Mouse (Mus musculus): ENCODE data around the gene Gm20388. TPM values are rescaled to one million over a fixed set of nuclear protein-coding genes. Genes with fewer than 3 reads are reported as not detected.

Gene Gm20388
- polyA plus RNA-seq, 1 experiment from 2014 or later: 12.4 TPM

GRCm38 (mm10) chr8:120558162-120558561 is 647.5 kb downstream of the Gm20388 start:
- Histone ChIP-seq H3K4me2 (ENCODE audit: low read length) (no peak overlapping the region), H3K27me3 (replicated peaks; ENCODE audit: control insufficient read depth, insufficient read depth, low read length) (no peaks in the 10 kb centered on the region), H3K4me3 (ENCODE audit: low read length) (no peak overlapping the region), H3K27ac (ENCODE audit: low read depth, low read length) (no peak overlapping the region; the same call in 1 of the 2 replicates), H3K4me1 (ENCODE audit: control insufficient read depth, insufficient read depth, low read depth, low read length) (peaks cover 73% of the 10 kb centered on the region), H3K36me3 (ENCODE audit: control insufficient read depth, insufficient read depth, low read length) (no peaks in the 10 kb centered on the region), H3K9me3 (ENCODE audit: control insufficient read depth, low read length) (no peaks in the 10 kb centered on the region), H3K9ac (ENCODE audit: low read depth, low read length) (no peak overlapping the region)
- 58% methylated on average over 4 of the region's 4 CpGs for WGBS
- ATAC-seq: no peak

- Histone ChIP-seq H3K36me3 (ENCODE audit: control insufficient read depth, insufficient read depth, low read length) (no peaks in the 10 kb centered on the region), H3K27ac (ENCODE audit: low read depth, low read length) (peak overlapping the region; percentile 57), H3K9me3 (ENCODE audit: control insufficient read depth, low read length) (no peaks in the 10 kb centered on the region), H3K4me1 (ENCODE audit: control insufficient read depth, insufficient read depth, low read depth, low read length) (peaks cover 84% of the 10 kb centered on the region), H3K4me2 (ENCODE audit: low read length) (peak overlapping the region; percentile 25), H3K4me3 (ENCODE audit: low read length) (no peak overlapping the region), H3K9ac (ENCODE audit: low read depth, low read length) (peak overlapping the region; percentile 44), H3K27me3 (replicated peaks; ENCODE audit: control insufficient read depth, insufficient read depth, low read length) (no peaks in the 10 kb centered on the region)
- WGBS: 22% methylated on average over 9 of the region's 11 CpGs
- ATAC-seq: peak; percentile 18; the same call in 1 of the 2 replicates
These were observed 649.0 kb downstream of the Gm20388 start for GRCm38 (mm10) chr8:120559654-120560053.

GRCm38 (mm10) chr8:120560535-120560934 is 649.9 kb downstream of the Gm20388 start:
- Histone ChIP-seq H3K4me2 (ENCODE audit: low read length) (no peak overlapping the region), H3K27ac (ENCODE audit: low read depth, low read length) (no peak overlapping the region), H3K9me3 (ENCODE audit: control insufficient read depth, low read length) (no peaks in the 10 kb centered on the region), H3K4me1 (ENCODE audit: control insufficient read depth, insufficient read depth, low read depth, low read length) (peaks cover 90% of the 10 kb centered on the region), H3K27me3 (replicated peaks; ENCODE audit: control insufficient read depth, insufficient read depth, low read length) (no peaks in the 10 kb centered on the region), H3K9ac (ENCODE audit: low read depth, low read length) (no peak overlapping the region), H3K4me3 (ENCODE audit: low read length) (no peak overlapping the region), H3K36me3 (ENCODE audit: control insufficient read depth, insufficient read depth, low read length) (no peaks in the 10 kb centered on the region)
- WGBS: 75% methylated on average over 5 of the region's 5 CpGs
- no peak for ATAC-seq

- Histone ChIP-seq H3K9me3 (ENCODE audit: control insufficient read depth, low read length) (no peaks in the 10 kb centered on the region), H3K4me1 (ENCODE audit: control insufficient read depth, insufficient read depth, low read depth, low read length) (peaks cover 83% of the 10 kb centered on the region), H3K4me2 (ENCODE audit: low read length) (no peak overlapping the region), H3K27me3 (replicated peaks; ENCODE audit: control insufficient read depth, insufficient read depth, low read length) (no peaks in the 10 kb centered on the region), H3K9ac (ENCODE audit: low read depth, low read length) (peak overlapping the region; percentile 8; the same call in 1 of the 2 replicates), H3K36me3 (ENCODE audit: control insufficient read depth, insufficient read depth, low read length) (no peaks in the 10 kb centered on the region; the same call in 1 of the 2 replicates), H3K27ac (ENCODE audit: low read depth, low read length) (no peak overlapping the region), H3K4me3 (ENCODE audit: low read length) (no peak overlapping the region)
- ATAC-seq: no peak
- WGBS: 82% methylated on average over 22 of the region's 22 CpGs
These were observed 651.1 kb downstream of the Gm20388 start for GRCm38 (mm10) chr8:120561539-120562435.

GRCm38 (mm10) chr8:120562680-120563347 is 652.2 kb downstream of the Gm20388 start:
- Histone ChIP-seq H3K4me2 (ENCODE audit: low read length) (0 out of 2 replicates have a peak overlapping the region, but pooled peaks have one; percentile 16), H3K9me3 (ENCODE audit: control insufficient read depth, low read length) (no peaks in the 10 kb centered on the region), H3K27ac (ENCODE audit: low read depth, low read length) (peak overlapping the region; percentile 59), H3K27me3 (replicated peaks; ENCODE audit: control insufficient read depth, insufficient read depth, low read length) (no peaks in the 10 kb centered on the region), H3K4me1 (ENCODE audit: control insufficient read depth, insufficient read depth, low read depth, low read length) (peaks cover 72% of the 10 kb centered on the region), H3K9ac (ENCODE audit: low read depth, low read length) (no peak overlapping the region; the same call in none of the 2 replicates), H3K36me3 (ENCODE audit: control insufficient read depth, insufficient read depth, low read length) (peaks cover 9% of the 10 kb centered on the region), H3K4me3 (ENCODE audit: low read length) (no peak overlapping the region)
- ATAC-seq: no peak
- WGBS: 82% methylated on average over 18 of the region's 18 CpGs

GRCm38 (mm10) chr8:120563348-120563724 is 652.7 kb downstream of the Gm20388 start:
- Histone ChIP-seq H3K4me1 (ENCODE audit: control insufficient read depth, insufficient read depth, low read depth, low read length) (peaks cover 67% of the 10 kb centered on the region), H3K9ac (ENCODE audit: low read depth, low read length) (no peak overlapping the region; the same call in 1 of the 2 replicates), H3K4me3 (ENCODE audit: low read length) (no peak overlapping the region), H3K4me2 (ENCODE audit: low read length) (0 out of 2 replicates have a peak overlapping the region, but pooled peaks have one; percentile 16), H3K27me3 (replicated peaks; ENCODE audit: control insufficient read depth, insufficient read depth, low read length) (no peaks in the 10 kb centered on the region), H3K36me3 (ENCODE audit: control insufficient read depth, insufficient read depth, low read length) (peaks cover 14% of the 10 kb centered on the region), H3K27ac (ENCODE audit: low read depth, low read length) (peak overlapping the region; percentile 59), H3K9me3 (ENCODE audit: control insufficient read depth, low read length) (no peaks in the 10 kb centered on the region)
- 0 out of 2 replicates have a peak, but pooled peaks have one; percentile 5 for ATAC-seq
- WGBS: 9% methylated on average over 8 of the region's 8 CpGs

GRCm38 (mm10) chr8:120563851-120564837 is 653.5 kb downstream of the Gm20388 start:
- 10% methylated on average over 20 of the region's 20 CpGs for WGBS
- Histone ChIP-seq H3K27ac (ENCODE audit: low read depth, low read length) (peak overlapping the region; percentile 59), H3K9ac (ENCODE audit: low read depth, low read length) (no peak overlapping the region), H3K4me1 (ENCODE audit: control insufficient read depth, insufficient read depth, low read depth, low read length) (peaks cover 63% of the 10 kb centered on the region), H3K4me2 (ENCODE audit: low read length) (peak overlapping the region; percentile 10; the same call in 1 of the 2 replicates), H3K36me3 (ENCODE audit: control insufficient read depth, insufficient read depth, low read length) (peaks cover 22% of the 10 kb centered on the region), H3K4me3 (ENCODE audit: low read length) (no peak overlapping the region), H3K27me3 (replicated peaks; ENCODE audit: control insufficient read depth, insufficient read depth, low read length) (no peaks in the 10 kb centered on the region), H3K9me3 (ENCODE audit: control insufficient read depth, low read length) (no peaks in the 10 kb centered on the region)
- peak; percentile 62 for ATAC-seq

GRCm38 (mm10) chr8:120565151-120565711 is 654.6 kb downstream of the Gm20388 start:
- Histone ChIP-seq H3K4me1 (ENCODE audit: control insufficient read depth, insufficient read depth, low read depth, low read length) (peaks cover 52% of the 10 kb centered on the region), H3K4me3 (ENCODE audit: low read length) (no peak overlapping the region), H3K27ac (ENCODE audit: low read depth, low read length) (peak overlapping the region; percentile 13; the same call in 1 of the 2 replicates), H3K9ac (ENCODE audit: low read depth, low read length) (no peak overlapping the region), H3K36me3 (ENCODE audit: control insufficient read depth, insufficient read depth, low read length) (peaks cover 27% of the 10 kb centered on the region), H3K4me2 (ENCODE audit: low read length) (no peak overlapping the region), H3K27me3 (replicated peaks; ENCODE audit: control insufficient read depth, insufficient read depth, low read length) (no peaks in the 10 kb centered on the region), H3K9me3 (ENCODE audit: control insufficient read depth, low read length) (no peaks in the 10 kb centered on the region)
- no peak for ATAC-seq
- 12% methylated on average over 7 of the region's 7 CpGs for WGBS
